Comparison of ENCODE assay signal across 22 mouse cellular contexts in genomic region chr1:86555665-86556064, GRCm38 (mm10).
"Had no signal": no experiment of that assay in that cellular context is flagged by ENCODE, and none has a peak within 500 bp of the region (broad histone marks: within the 10 kb centered on the region; RNA-seq: fewer than 3 reads in every experiment).

No protein-coding gene starts in this region.

- H3K4me1 ChIP-seq: intestine, embryonic 15.5 days; limb, embryonic 10.5 days; limb, embryonic 12.5 days had no signal

- H3K9me3 ChIP-seq: heart, embryonic 10.5 days; heart, embryonic 12.5 days; hindbrain, embryonic 13.5 days; intestine, embryonic 15.5 days; limb, embryonic 10.5 days; limb, embryonic 12.5 days; liver, embryonic 13.5 days had no signal

- H3K4me3 ChIP-seq: heart, embryonic 10.5 days; heart, embryonic 12.5 days; hindbrain, embryonic 13.5 days; intestine, embryonic 15.5 days; layer of hippocampus, adult 2 months; left cerebral cortex, adult 2 months; limb, embryonic 10.5 days; limb, embryonic 12.5 days; liver, embryonic 13.5 days had no signal

- ATAC-seq: forebrain, postnatal 0 days; hindbrain, embryonic 16.5 days; inflammation-experienced regulatory T-cells, adult 6 months; intestine, embryonic 15.5 days; intestine, postnatal 0 days had no signal

- DNase-seq: forebrain, postnatal 0 days; gastrocnemius, postnatal 14 days; gastrocnemius, postnatal 36 days; heart, adult 11 months; heart, postnatal 10 days; kidney, adult 18-20 months; kidney, adult 8-10 months; kidney, postnatal 10 days; kidney, postnatal 25 days; kidney, postnatal 4 days; liver, embryonic 13.5 days had no signal

- H3K9ac ChIP-seq: forebrain, postnatal 0 days; heart, embryonic 12.5 days; hindbrain, embryonic 13.5 days; intestine, embryonic 15.5 days; limb, embryonic 12.5 days; liver, embryonic 13.5 days had no signal

- H3K27ac ChIP-seq: heart, embryonic 10.5 days; hindbrain, embryonic 13.5 days; intestine, embryonic 15.5 days; layer of hippocampus, adult 2 months; left cerebral cortex, adult 2 months; limb, embryonic 10.5 days; limb, embryonic 12.5 days; liver, embryonic 13.5 days had no signal

- H3K27me3 ChIP-seq: heart, embryonic 12.5 days; hindbrain, embryonic 13.5 days; intestine, embryonic 15.5 days; limb, embryonic 12.5 days; liver, embryonic 13.5 days had no signal

- H3K4me2 ChIP-seq: heart, embryonic 12.5 days; hindbrain, embryonic 13.5 days; intestine, embryonic 15.5 days; limb, embryonic 12.5 days; liver, embryonic 13.5 days had no signal
